Mouse (Mus musculus): Measurements from ENCODE around the gene Fgg. TPM values are rescaled to one million over a fixed set of nuclear protein-coding genes. Genes with fewer than 3 reads are reported as not detected.

Gene Fgg
- polyA plus RNA-seq, 1 experiment from 2014 or later = 0.17 TPM

GRCm38 (mm10) chr3:82998772-82999463 is 8.6 kb upstream of the Fgg start:
- peak; percentile 83 for ATAC-seq (ENCODE audit: insufficient read depth, low FRiP score, low TSS enrichment)
- peak; percentile 48 for DNase-seq (ENCODE audit: low spot score)

GRCm38 (mm10) chr3:82999995-83000394 is 7.5 kb upstream of the Fgg start:
- DNase-seq (ENCODE audit: low spot score) (no peak), ATAC-seq (ENCODE audit: insufficient read depth, low FRiP score, low TSS enrichment) (no peak)
- 70% methylated on average over 9 of the region's 9 CpGs for WGBS
- no peaks in the 10 kb centered on the region for H3K9me3 ChIP-seq (ENCODE audit: control insufficient read depth, low read length)
- H3K27ac ChIP-seq (ENCODE audit: low read depth, low read length) = no peak overlapping the region
- no peak overlapping the region for H3K4me3 ChIP-seq (ENCODE audit: low read depth, low read length)
- H3K27me3 ChIP-seq (ENCODE audit: control insufficient read depth, insufficient read depth, low read length) = no peaks in the 10 kb centered on the region
- H3K4me2 ChIP-seq (ENCODE audit: low read depth) = no peak overlapping the region
- H3K36me3 ChIP-seq (ENCODE audit: control insufficient read depth, insufficient read depth, low read length) = no peaks in the 10 kb centered on the region
- H3K9ac ChIP-seq (ENCODE audit: low read length) = no peak overlapping the region
- no peaks in the 10 kb centered on the region; the same call in 1 of the 2 replicates for H3K4me1 ChIP-seq (ENCODE audit: control insufficient read depth, insufficient read depth, low read length)

More at GRCm38 (mm10) chr3:82998772-82999463, 8.6 kb upstream of the Fgg start:
- no peaks in the 10 kb centered on the region; the same call in 1 of the 2 replicates for H3K4me1 ChIP-seq (ENCODE audit: control insufficient read depth, insufficient read depth, low read length)
- H3K4me2 ChIP-seq (ENCODE audit: low read depth) = no peak overlapping the region
- H3K9me3 ChIP-seq (ENCODE audit: control insufficient read depth, low read length) = no peaks in the 10 kb centered on the region
- no peaks in the 10 kb centered on the region for H3K36me3 ChIP-seq (ENCODE audit: control insufficient read depth, insufficient read depth, low read length)
- no peak overlapping the region for H3K9ac ChIP-seq (ENCODE audit: low read length)
- H3K4me3 ChIP-seq (ENCODE audit: low read depth, low read length) = no peak overlapping the region
- no peaks in the 10 kb centered on the region for H3K27me3 ChIP-seq (ENCODE audit: control insufficient read depth, insufficient read depth, low read length)
- no peak overlapping the region for H3K27ac ChIP-seq (ENCODE audit: low read depth, low read length)
- 35% methylated on average over 8 of the region's 8 CpGs for WGBS

- ATAC-seq (ENCODE audit: insufficient read depth, low FRiP score, low TSS enrichment) = no peak
- no peak overlapping the region for H3K4me3 ChIP-seq (ENCODE audit: low read depth, low read length)
- 0% methylated on average over 2 of the region's 2 CpGs for WGBS
Measured at GRCm38 (mm10) chr3:83002191-83002590, 5.3 kb upstream of the Fgg start.

GRCm38 (mm10) chr3:83003068-83003467 is 4.5 kb upstream of the Fgg start:
- no peak for ATAC-seq (ENCODE audit: insufficient read depth, low FRiP score, low TSS enrichment)
- Histone ChIP-seq H3K36me3 (ENCODE audit: control insufficient read depth, insufficient read depth, low read length) (no peaks in the 10 kb centered on the region), H3K9ac (ENCODE audit: low read length) (no peak overlapping the region), H3K4me1 (ENCODE audit: control insufficient read depth, insufficient read depth, low read length) (no peaks in the 10 kb centered on the region), H3K4me3 (ENCODE audit: low read depth, low read length) (no peak overlapping the region), H3K9me3 (ENCODE audit: control insufficient read depth, low read length) (no peaks in the 10 kb centered on the region), H3K4me2 (ENCODE audit: low read depth) (no peak overlapping the region), H3K27ac (ENCODE audit: low read depth, low read length) (no peak overlapping the region), H3K27me3 (ENCODE audit: control insufficient read depth, insufficient read depth, low read length) (no peaks in the 10 kb centered on the region)
- 93% methylated on average over 8 of the region's 8 CpGs for WGBS
- DNase-seq (ENCODE audit: low spot score) = no peak

More at GRCm38 (mm10) chr3:83002191-83002590, 5.3 kb upstream of the Fgg start:
- peak; percentile 63 for DNase-seq (ENCODE audit: low spot score)
- Histone ChIP-seq H3K27me3 (ENCODE audit: control insufficient read depth, insufficient read depth, low read length) (no peaks in the 10 kb centered on the region), H3K9ac (ENCODE audit: low read length) (no peak overlapping the region), H3K4me2 (ENCODE audit: low read depth) (no peak overlapping the region), H3K9me3 (ENCODE audit: control insufficient read depth, low read length) (no peaks in the 10 kb centered on the region), H3K4me1 (ENCODE audit: control insufficient read depth, insufficient read depth, low read length) (no peaks in the 10 kb centered on the region), H3K27ac (ENCODE audit: low read depth, low read length) (no peak overlapping the region), H3K36me3 (ENCODE audit: control insufficient read depth, insufficient read depth, low read length) (no peaks in the 10 kb centered on the region)

GRCm38 (mm10) chr3:83004801-83005200 is 2.7 kb upstream of the Fgg start:
- H3K4me1 ChIP-seq (ENCODE audit: control insufficient read depth, insufficient read depth, low read length) = no peaks in the 10 kb centered on the region
- H3K9me3 ChIP-seq (ENCODE audit: control insufficient read depth, low read length) = no peaks in the 10 kb centered on the region
- ATAC-seq (ENCODE audit: insufficient read depth, low FRiP score, low TSS enrichment) (no peak), DNase-seq (ENCODE audit: low spot score) (no peak)
- H3K27me3 ChIP-seq (ENCODE audit: control insufficient read depth, insufficient read depth, low read length) = no peaks in the 10 kb centered on the region
- no peak overlapping the region for H3K4me3 ChIP-seq (ENCODE audit: low read depth, low read length)
- no peak overlapping the region for H3K27ac ChIP-seq (ENCODE audit: low read depth, low read length)
- WGBS = 89% methylated on average over 7 of the region's 7 CpGs
- H3K36me3 ChIP-seq (ENCODE audit: control insufficient read depth, insufficient read depth, low read length) = no peaks in the 10 kb centered on the region
- H3K4me2 ChIP-seq (ENCODE audit: low read depth) = no peak overlapping the region
- no peak overlapping the region for H3K9ac ChIP-seq (ENCODE audit: low read length)

- no peaks in the 10 kb centered on the region for H3K36me3 ChIP-seq (ENCODE audit: control insufficient read depth, insufficient read depth, low read length)
- H3K9ac ChIP-seq (ENCODE audit: low read length) = no peak overlapping the region
- 83% methylated on average over 11 of the region's 11 CpGs for WGBS
- no peak overlapping the region for H3K4me3 ChIP-seq (ENCODE audit: low read depth, low read length)
- no peaks in the 10 kb centered on the region for H3K4me1 ChIP-seq (ENCODE audit: control insufficient read depth, insufficient read depth, low read length)
- H3K4me2 ChIP-seq (ENCODE audit: low read depth) = no peak overlapping the region
- H3K27ac ChIP-seq (ENCODE audit: low read depth, low read length) = no peak overlapping the region
- no peak for DNase-seq (ENCODE audit: low spot score)
- H3K9me3 ChIP-seq (ENCODE audit: control insufficient read depth, low read length) = no peaks in the 10 kb centered on the region
- no peak for ATAC-seq (ENCODE audit: insufficient read depth, low FRiP score, low TSS enrichment)
- no peaks in the 10 kb centered on the region for H3K27me3 ChIP-seq (ENCODE audit: control insufficient read depth, insufficient read depth, low read length)
Measured at GRCm38 (mm10) chr3:83010291-83010690, 2.8 kb downstream of the Fgg start.

GRCm38 (mm10) chr3:83011136-83011535 is 3.6 kb downstream of the Fgg start:
- no peak overlapping the region for H3K27ac ChIP-seq (ENCODE audit: low read depth, low read length)
- ATAC-seq (ENCODE audit: insufficient read depth, low FRiP score, low TSS enrichment) (no peak), DNase-seq (ENCODE audit: low spot score) (no peak)
- H3K36me3 ChIP-seq (ENCODE audit: control insufficient read depth, insufficient read depth, low read length) = no peaks in the 10 kb centered on the region
- no peaks in the 10 kb centered on the region for H3K27me3 ChIP-seq (ENCODE audit: control insufficient read depth, insufficient read depth, low read length)
- H3K9ac ChIP-seq (ENCODE audit: low read length) = no peak overlapping the region
- H3K4me2 ChIP-seq (ENCODE audit: low read depth) = no peak overlapping the region
- H3K4me3 ChIP-seq (ENCODE audit: low read depth, low read length) = no peak overlapping the region
- no peaks in the 10 kb centered on the region for H3K9me3 ChIP-seq (ENCODE audit: control insufficient read depth, low read length)
- 90% methylated on average over 4 of the region's 4 CpGs for WGBS
- no peaks in the 10 kb centered on the region for H3K4me1 ChIP-seq (ENCODE audit: control insufficient read depth, insufficient read depth, low read length)

- no peak overlapping the region for H3K9ac ChIP-seq (ENCODE audit: low read length)
Measured at GRCm38 (mm10) chr3:83011565-83011964, 4.0 kb downstream of the Fgg start.

GRCm38 (mm10) chr3:83012636-83013035 is 5.1 kb downstream of the Fgg start:
- H3K36me3 ChIP-seq (ENCODE audit: control insufficient read depth, insufficient read depth, low read length) = no peaks in the 10 kb centered on the region
- no peaks in the 10 kb centered on the region for H3K4me1 ChIP-seq (ENCODE audit: control insufficient read depth, insufficient read depth, low read length)
- no peak for DNase-seq (ENCODE audit: low spot score)
- H3K9me3 ChIP-seq (ENCODE audit: control insufficient read depth, low read length) = no peaks in the 10 kb centered on the region
- no peaks in the 10 kb centered on the region for H3K27me3 ChIP-seq (ENCODE audit: control insufficient read depth, insufficient read depth, low read length)
- no peak overlapping the region for H3K9ac ChIP-seq (ENCODE audit: low read length)
- H3K4me2 ChIP-seq (ENCODE audit: low read depth) = no peak overlapping the region
- H3K4me3 ChIP-seq (ENCODE audit: low read depth, low read length) = no peak overlapping the region
- ATAC-seq (ENCODE audit: insufficient read depth, low FRiP score, low TSS enrichment) = no peak
- no peak overlapping the region for H3K27ac ChIP-seq (ENCODE audit: low read depth, low read length)
- WGBS = 92% methylated on average over 19 of the region's 19 CpGs

More at GRCm38 (mm10) chr3:83011565-83011964, 4.0 kb downstream of the Fgg start:
- Histone ChIP-seq H3K36me3 (ENCODE audit: control insufficient read depth, insufficient read depth, low read length) (no peaks in the 10 kb centered on the region), H3K9me3 (ENCODE audit: control insufficient read depth, low read length) (no peaks in the 10 kb centered on the region), H3K27ac (ENCODE audit: low read depth, low read length) (no peak overlapping the region), H3K4me1 (ENCODE audit: control insufficient read depth, insufficient read depth, low read length) (no peaks in the 10 kb centered on the region), H3K27me3 (ENCODE audit: control insufficient read depth, insufficient read depth, low read length) (no peaks in the 10 kb centered on the region), H3K4me2 (ENCODE audit: low read depth) (no peak overlapping the region), H3K4me3 (ENCODE audit: low read depth, low read length) (no peak overlapping the region)
- DNase-seq (ENCODE audit: low spot score) (no peak), ATAC-seq (ENCODE audit: insufficient read depth, low FRiP score, low TSS enrichment) (no peak)
- WGBS = 80% methylated on average over 4 of the region's 4 CpGs

Measured in neural tube, embryonic 11.5 days (tissue).